Mouse (Mus musculus): Measurements from ENCODE around the gene Pick1. TPM values are rescaled to one million over a fixed set of nuclear protein-coding genes. Genes with fewer than 3 reads are reported as not detected.

Pick1 gene
- polyA plus RNA-seq, 1 experiment from 2014 or later, result 42.8 TPM

DNA sequence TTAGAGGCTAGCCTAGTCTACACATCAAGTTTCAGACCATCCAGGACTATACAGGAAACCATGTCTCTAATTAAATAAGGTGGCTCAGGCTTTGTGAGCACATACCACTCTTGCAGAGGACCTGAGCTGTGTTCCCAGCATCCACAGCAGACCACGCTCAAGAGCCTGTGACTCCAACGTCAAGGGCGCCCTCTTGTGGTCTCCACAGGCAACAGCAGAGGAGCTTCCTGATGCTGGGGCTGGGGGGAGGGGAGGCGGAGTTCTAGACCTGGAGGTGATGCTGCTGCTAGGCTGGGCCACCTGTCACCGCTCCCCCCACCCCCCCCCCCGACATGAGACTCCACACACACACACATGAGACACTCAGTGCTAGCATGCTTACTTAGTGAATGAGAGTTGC, 51.2 kb downstream of the Pick1 start:
- Histone ChIP-seq H3K27ac (no peak overlapping the region), H3K36me3 (no peaks in the 10 kb centered on the region), H3K9me3 (no peaks in the 10 kb centered on the region), H3K27me3 (no peaks in the 10 kb centered on the region), H3K4me2 (no peak overlapping the region), H3K9ac (no peak overlapping the region), H3K4me1 (peaks cover 12% of the 10 kb centered on the region; the same call in 1 of the 2 replicates), H3K4me3 (no peak overlapping the region)
- ATAC-seq (ENCODE audit: borderline replicate concordance, extremely low read depth, low FRiP score, low TSS enrichment), result no peak
- 31% methylated on average over 6 of the region's 6 CpGs for WGBS

GRCm38 (mm10) chr15:79280850-79281249, 51.9 kb downstream of the Pick1 start:
- peak overlapping the region; percentile 77 for H3K27ac ChIP-seq
- WGBS, result 43% methylated on average over 5 of the region's 5 CpGs
- ATAC-seq (ENCODE audit: borderline replicate concordance, extremely low read depth, low FRiP score, low TSS enrichment), result peak; percentile 12; the same call in 1 of the 2 replicates

GRCm38 (mm10) chr15:79281389-79281788, 52.4 kb downstream of the Pick1 start:
- H3K4me3 ChIP-seq, result no peak overlapping the region
- H3K4me1 ChIP-seq, result peaks cover 16% of the 10 kb centered on the region; the same call in 1 of the 2 replicates
- no peak overlapping the region for H3K4me2 ChIP-seq
- peak overlapping the region; percentile 77 for H3K27ac ChIP-seq
- no peak overlapping the region for H3K9ac ChIP-seq
- no peaks in the 10 kb centered on the region for H3K9me3 ChIP-seq
- 50% methylated on average over 1 of the region's 1 CpGs for WGBS
- peak; percentile 70 for ATAC-seq (ENCODE audit: borderline replicate concordance, extremely low read depth, low FRiP score, low TSS enrichment)
- no peaks in the 10 kb centered on the region for H3K36me3 ChIP-seq
- H3K27me3 ChIP-seq, result no peaks in the 10 kb centered on the region

More at GRCm38 (mm10) chr15:79280850-79281249, 51.9 kb downstream of the Pick1 start:
- Histone ChIP-seq H3K4me3 (no peak overlapping the region), H3K9me3 (no peaks in the 10 kb centered on the region), H3K9ac (no peak overlapping the region), H3K4me1 (peaks cover 16% of the 10 kb centered on the region; the same call in 1 of the 2 replicates), H3K4me2 (no peak overlapping the region), H3K27me3 (no peaks in the 10 kb centered on the region), H3K36me3 (no peaks in the 10 kb centered on the region)

GRCm38 (mm10) chr15:79282434-79282833, 53.5 kb downstream of the Pick1 start:
- Histone ChIP-seq H3K36me3 (no peaks in the 10 kb centered on the region), H3K27ac (peak overlapping the region; percentile 18; the same call in 1 of the 2 replicates), H3K9ac (no peak overlapping the region), H3K4me3 (no peak overlapping the region), H3K9me3 (no peaks in the 10 kb centered on the region), H3K4me1 (peaks cover 16% of the 10 kb centered on the region; the same call in 1 of the 2 replicates), H3K4me2 (no peak overlapping the region), H3K27me3 (no peaks in the 10 kb centered on the region)
- no peak for ATAC-seq (ENCODE audit: borderline replicate concordance, extremely low read depth, low FRiP score, low TSS enrichment)
- 54% methylated on average over 5 of the region's 5 CpGs for WGBS

- ATAC-seq (ENCODE audit: borderline replicate concordance, extremely low read depth, low FRiP score, low TSS enrichment), result no peak
- WGBS, result 73% methylated on average over 4 of the region's 4 CpGs
- H3K9ac ChIP-seq, result no peak overlapping the region
Observed at GRCm38 (mm10) chr15:79283371-79283770, 54.4 kb downstream of the Pick1 start.

GRCm38 (mm10) chr15:79285399-79285798, 56.4 kb downstream of the Pick1 start, which contains the start of gene Baiap2l2:
TSS of gene Baiap2l2 (minus strand) at chr15:79285537.
- 52% methylated on average over 10 of the region's 10 CpGs for WGBS
- Histone ChIP-seq H3K4me1 (peaks cover 16% of the 10 kb centered on the region; the same call in 1 of the 2 replicates), H3K9me3 (no peaks in the 10 kb centered on the region), H3K4me2 (no peak within 1 kb of the TSS), H3K4me3 (no peak within 1 kb of the TSS), H3K27ac (no peak within 1 kb of the TSS), H3K36me3 (no peaks in the 10 kb centered on the region), H3K9ac (no peak within 1 kb of the TSS), H3K27me3 (no peaks in the 10 kb centered on the region)
- ATAC-seq (ENCODE audit: borderline replicate concordance, extremely low read depth, low FRiP score, low TSS enrichment), result peak; percentile 15; the same call in 1 of the 2 replicates

More at GRCm38 (mm10) chr15:79283371-79283770, 54.4 kb downstream of the Pick1 start:
- H3K36me3 ChIP-seq, result no peaks in the 10 kb centered on the region
- H3K27ac ChIP-seq, result no peak overlapping the region
- no peak overlapping the region for H3K4me2 ChIP-seq
- H3K4me3 ChIP-seq, result no peak overlapping the region
- no peaks in the 10 kb centered on the region for H3K27me3 ChIP-seq
- no peaks in the 10 kb centered on the region for H3K9me3 ChIP-seq
- peaks cover 16% of the 10 kb centered on the region; the same call in 1 of the 2 replicates for H3K4me1 ChIP-seq

DNA sequence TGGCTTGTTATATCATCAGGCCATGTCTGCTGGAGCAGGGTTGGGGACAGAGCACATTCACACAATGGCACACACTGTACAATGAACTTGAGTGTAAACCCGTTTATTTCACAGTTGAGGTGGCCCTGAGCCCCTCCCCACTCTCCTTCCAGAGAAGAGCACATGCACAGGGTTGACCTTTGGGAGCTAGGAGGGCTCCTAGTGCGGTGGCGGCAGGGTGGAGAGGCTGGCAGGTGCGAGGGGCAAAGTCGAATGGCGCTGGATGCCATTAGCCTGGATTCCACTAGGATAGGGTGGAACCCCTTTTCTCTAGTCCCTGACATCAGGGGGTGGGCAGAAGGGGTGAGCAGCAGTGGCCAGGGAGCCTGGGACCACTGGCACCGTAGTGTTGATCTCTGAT, 57.2 kb downstream of the Pick1 start:
- Histone ChIP-seq H3K27me3 (no peaks in the 10 kb centered on the region), H3K9me3 (no peaks in the 10 kb centered on the region), H3K27ac (no peak overlapping the region), H3K4me3 (no peak overlapping the region), H3K9ac (no peak overlapping the region), H3K36me3 (no peaks in the 10 kb centered on the region), H3K4me1 (peaks cover 16% of the 10 kb centered on the region; the same call in 1 of the 2 replicates), H3K4me2 (no peak overlapping the region)
- WGBS, result 74% methylated on average over 7 of the region's 7 CpGs
- no peak for ATAC-seq (ENCODE audit: borderline replicate concordance, extremely low read depth, low FRiP score, low TSS enrichment)

GRCm38 (mm10) chr15:79287091-79287490, 58.1 kb downstream of the Pick1 start:
- H3K4me2 ChIP-seq, result no peak overlapping the region
- no peak for ATAC-seq (ENCODE audit: borderline replicate concordance, extremely low read depth, low FRiP score, low TSS enrichment)
- H3K4me3 ChIP-seq, result no peak overlapping the region
- H3K4me1 ChIP-seq, result peaks cover 8% of the 10 kb centered on the region; the same call in 1 of the 2 replicates
- 92% methylated on average over 7 of the region's 7 CpGs for WGBS
- H3K9ac ChIP-seq, result no peak overlapping the region
- no peaks in the 10 kb centered on the region for H3K9me3 ChIP-seq
- no peak overlapping the region for H3K27ac ChIP-seq
- H3K27me3 ChIP-seq, result no peaks in the 10 kb centered on the region
- no peaks in the 10 kb centered on the region for H3K36me3 ChIP-seq

DNA sequence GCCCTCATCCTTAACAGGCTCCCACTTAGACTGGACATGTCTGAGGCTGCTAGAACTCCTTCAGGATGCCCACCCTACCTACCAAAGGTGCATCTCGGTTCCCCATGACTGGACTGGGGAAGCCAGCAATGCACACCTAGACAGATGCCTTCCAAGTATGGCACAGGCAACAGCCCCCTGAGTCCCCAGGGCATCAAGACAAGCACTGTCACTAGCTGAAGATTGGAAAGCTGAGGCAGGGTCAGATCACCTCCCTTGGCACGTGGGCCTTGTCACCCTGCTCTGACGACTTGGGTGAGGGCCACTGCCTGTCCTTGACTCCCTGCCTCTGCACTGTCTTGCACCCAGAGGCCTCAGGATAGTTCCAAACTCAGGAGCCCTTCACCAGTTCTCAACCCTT, 59.4 kb downstream of the Pick1 start:
- 75% methylated on average over 3 of the region's 3 CpGs for WGBS
- Histone ChIP-seq H3K4me1 (peaks cover 5% of the 10 kb centered on the region; the same call in 1 of the 2 replicates), H3K36me3 (no peaks in the 10 kb centered on the region), H3K27ac (no peak overlapping the region), H3K4me2 (no peak overlapping the region), H3K9me3 (no peaks in the 10 kb centered on the region), H3K27me3 (no peaks in the 10 kb centered on the region), H3K9ac (no peak overlapping the region), H3K4me3 (no peak overlapping the region)
- ATAC-seq (ENCODE audit: borderline replicate concordance, extremely low read depth, low FRiP score, low TSS enrichment), result no peak

- WGBS, result 82% methylated on average over 12 of the region's 12 CpGs
- peaks cover 5% of the 10 kb centered on the region; the same call in 1 of the 2 replicates for H3K4me1 ChIP-seq
- H3K4me2 ChIP-seq, result no peak overlapping the region
- H3K27me3 ChIP-seq, result no peaks in the 10 kb centered on the region
- ATAC-seq (ENCODE audit: borderline replicate concordance, extremely low read depth, low FRiP score, low TSS enrichment), result no peak
- H3K9ac ChIP-seq, result no peak overlapping the region
- H3K9me3 ChIP-seq, result no peaks in the 10 kb centered on the region
- no peaks in the 10 kb centered on the region for H3K36me3 ChIP-seq
- H3K4me3 ChIP-seq, result no peak overlapping the region
- no peak overlapping the region for H3K27ac ChIP-seq
Observed at GRCm38 (mm10) chr15:79289441-79289840, 60.5 kb downstream of the Pick1 start.

GRCm38 (mm10) chr15:79290340-79290739, 61.4 kb downstream of the Pick1 start:
- Histone ChIP-seq H3K9me3 (no peaks in the 10 kb centered on the region), H3K4me2 (no peak overlapping the region), H3K9ac (no peak overlapping the region), H3K36me3 (no peaks in the 10 kb centered on the region), H3K27me3 (no peaks in the 10 kb centered on the region), H3K4me3 (no peak overlapping the region), H3K27ac (no peak overlapping the region), H3K4me1 (peaks cover 3% of the 10 kb centered on the region; the same call in 1 of the 2 replicates)
- no peak for ATAC-seq (ENCODE audit: borderline replicate concordance, extremely low read depth, low FRiP score, low TSS enrichment)
- WGBS, result 83% methylated on average over 3 of the region's 3 CpGs

DNA sequence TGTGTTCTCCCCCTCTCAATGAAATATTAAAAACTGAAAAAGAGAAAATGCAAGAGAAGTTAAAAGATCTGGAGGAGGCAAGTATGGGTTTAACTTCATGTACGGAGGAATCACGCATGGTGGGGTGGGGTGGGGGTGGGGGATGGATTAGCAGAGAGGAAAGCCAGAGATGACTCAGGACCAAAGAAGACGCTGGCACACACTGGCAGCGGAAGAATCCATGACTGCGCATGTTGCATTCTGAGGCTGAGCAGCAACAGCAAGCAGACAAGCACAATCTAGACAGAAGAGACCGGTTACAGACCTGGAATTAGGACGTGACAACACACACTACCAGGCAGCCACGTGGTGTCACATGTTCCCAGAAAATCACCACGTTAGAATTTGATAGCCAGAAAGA, 63.8 kb downstream of the Pick1 start:
- H3K27ac ChIP-seq, result no peak overlapping the region
- 88% methylated on average over 9 of the region's 9 CpGs for WGBS
- H3K36me3 ChIP-seq, result peaks cover 3% of the 10 kb centered on the region; the same call in 1 of the 2 replicates
- ATAC-seq (ENCODE audit: borderline replicate concordance, extremely low read depth, low FRiP score, low TSS enrichment), result no peak
- no peak overlapping the region for H3K9ac ChIP-seq
- H3K9me3 ChIP-seq, result no peaks in the 10 kb centered on the region
- H3K4me3 ChIP-seq, result no peak overlapping the region
- H3K27me3 ChIP-seq, result no peaks in the 10 kb centered on the region
- no peaks in the 10 kb centered on the region for H3K4me1 ChIP-seq
- no peak overlapping the region for H3K4me2 ChIP-seq
